Mouse (Mus musculus): ENCODE measurements at regions not wholly inside any gene's neighbourhood (a gene's known extent, or its start where the extent isn't known, plus 50 kb on each side); places are given as distances from the start of the nearest gene placed in this dataset.

GRCm38 (mm10) chr16:87102057-87102456 lies 251.9 kb upstream of the N6amt1 start:
- intact Hi-C loops (cut with DNase I) = no loop called here
- no peak for DNase-seq

DNA sequence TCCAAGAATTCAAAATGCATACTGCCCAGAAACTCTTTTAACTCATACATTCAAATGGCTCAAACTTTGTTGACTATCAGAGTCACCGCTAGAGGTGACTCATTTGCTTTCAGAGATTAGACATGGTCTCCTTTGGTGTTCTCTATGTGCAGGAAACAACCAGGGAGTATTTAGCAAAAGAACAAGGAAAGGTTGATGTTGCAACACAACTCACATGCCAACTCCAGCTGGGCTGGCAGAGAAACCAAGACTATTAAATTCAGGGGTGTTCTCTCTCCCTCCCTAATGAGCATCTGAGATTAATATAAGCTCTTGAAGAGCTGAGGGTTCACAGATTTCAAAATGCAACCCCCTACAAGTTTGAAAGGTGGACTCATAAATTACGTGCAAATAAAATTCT lies 262.0 kb upstream of the N6amt1 start:
- no peak for DNase-seq
- intact Hi-C loops (cut with DNase I) = no loop called here

DNA sequence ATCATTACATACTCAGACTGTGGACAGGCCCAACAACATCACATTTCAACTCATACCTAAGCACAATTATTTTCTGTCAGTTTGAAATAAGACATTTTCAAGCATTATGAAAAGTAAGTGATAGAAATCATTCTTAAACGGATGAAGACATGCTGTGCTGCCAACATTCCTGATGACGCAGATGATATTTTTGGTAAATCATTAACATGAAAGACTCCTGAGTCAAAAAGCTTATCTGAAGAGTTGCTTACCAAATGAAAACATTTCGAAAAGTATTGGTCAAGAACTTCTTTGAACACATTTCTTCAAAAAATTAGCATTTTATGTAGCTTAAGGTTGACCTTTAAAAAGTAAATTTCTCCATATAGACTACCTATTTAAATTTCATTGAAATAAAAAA lies 264.7 kb upstream of the N6amt1 start:
- DNase-seq = no peak
- intact Hi-C loops (cut with DNase I) = no loop called here

DNA sequence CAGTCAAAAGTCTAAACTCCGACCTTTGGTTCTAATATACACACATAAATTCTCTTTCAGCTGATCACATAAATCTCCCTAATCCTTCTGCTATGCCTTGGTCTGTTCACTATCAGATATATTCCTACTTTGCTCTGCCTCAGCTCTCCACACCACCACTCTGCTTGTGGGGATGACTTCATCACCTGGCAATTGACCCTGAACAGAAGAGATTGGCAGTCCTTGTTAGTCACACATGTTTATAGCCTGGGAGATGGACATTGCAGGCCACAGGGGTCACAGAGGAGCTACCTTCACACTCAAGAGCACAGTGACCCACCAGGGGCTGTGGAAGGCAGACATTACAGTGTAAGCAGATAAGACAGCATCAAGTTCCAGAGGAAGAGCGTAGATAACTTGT lies 270.5 kb upstream of the N6amt1 start:
- peak in 1 of 2 experiments; percentile 4 for DNase-seq
- intact Hi-C loops (cut with DNase I) = no loop called here

- DNase-seq = no peak
- intact Hi-C loops (cut with DNase I) = no loop called here
These were observed 276.6 kb upstream of the N6amt1 start for GRCm38 (mm10) chr16:87077385-87077784.

GRCm38 (mm10) chr16:87069294-87069693 lies 284.7 kb upstream of the N6amt1 start:
- intact Hi-C loops (cut with DNase I) = no loop called here
- DNase-seq = no peak

- DNase-seq = no peak
- intact Hi-C loops (cut with DNase I) = no loop called here
These were observed 286.0 kb upstream of the N6amt1 start for GRCm38 (mm10) chr16:87067981-87068380.

- intact Hi-C loops (cut with DNase I) = no loop called here
- DNase-seq = no peak
These were observed 286.5 kb upstream of the N6amt1 start for GRCm38 (mm10) chr16:87067523-87067922.

- intact Hi-C loops (cut with DNase I) = no loop called here
- DNase-seq = no peak
These were observed 293.5 kb upstream of the N6amt1 start for GRCm38 (mm10) chr16:87060473-87060872.

DNA sequence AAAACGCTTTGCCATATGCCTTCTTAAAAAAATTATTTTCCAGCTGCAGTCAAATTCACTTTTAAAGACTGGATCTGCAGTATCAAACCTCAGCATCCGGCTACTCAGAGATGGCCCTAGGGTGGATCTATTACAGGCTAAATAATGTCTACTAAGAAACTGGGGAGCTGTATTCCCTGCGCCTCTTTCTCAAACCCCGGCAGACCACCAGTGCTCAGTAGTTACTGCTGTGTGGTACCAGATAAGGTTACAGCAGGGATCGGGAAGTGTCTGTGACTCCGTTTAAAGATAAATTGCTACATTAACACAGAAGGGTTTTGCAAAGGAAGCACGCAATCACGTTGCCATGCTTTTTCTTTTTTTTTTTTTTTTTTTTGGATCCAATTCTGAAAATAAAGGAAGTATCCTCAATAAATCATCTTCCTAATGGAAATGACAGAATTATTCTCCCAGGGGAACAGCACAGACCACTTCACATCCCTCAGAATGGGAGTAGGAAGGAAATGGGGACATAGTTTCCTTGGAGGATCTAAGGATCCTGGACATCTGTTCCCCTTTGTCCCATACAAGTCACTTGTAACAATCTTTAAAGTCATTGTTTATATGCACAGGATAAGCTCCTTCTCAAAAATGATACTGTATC lies 304.1 kb upstream of the N6amt1 start:
- intact Hi-C loops (cut with DNase I) = loop anchor here (5.0 kb wide), 1 partner anchor 1243 kb away; no protein-coding TSS in a partner anchor
- DNase-seq = no peak

GRCm38 (mm10) chr16:87044773-87045561 lies 309.0 kb upstream of the N6amt1 start:
- intact Hi-C loops (cut with DNase I) = no loop called here
- no peak for DNase-seq

DNA sequence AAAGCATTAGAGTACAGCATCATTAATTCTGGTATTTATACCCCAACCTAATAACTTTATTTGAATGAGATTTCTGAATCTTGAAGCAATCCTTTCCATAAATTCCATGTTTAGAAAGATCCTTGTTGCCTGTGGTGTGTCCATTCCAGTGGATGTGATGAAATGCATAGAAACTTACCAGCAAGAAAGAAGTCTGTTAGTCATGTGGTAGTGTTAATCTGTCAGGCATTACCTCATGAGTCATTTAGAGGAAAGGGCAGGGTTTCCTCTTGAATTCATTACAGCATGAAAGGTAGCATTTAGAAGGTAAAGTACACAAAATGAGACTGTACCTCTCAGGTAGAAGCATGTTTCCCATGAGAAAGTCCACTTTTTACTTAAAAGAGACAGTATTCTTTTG lies 310.3 kb upstream of the N6amt1 start:
- intact Hi-C loops (cut with DNase I) = no loop called here
- DNase-seq = no peak

GRCm38 (mm10) chr16:87040366-87040765 lies 313.6 kb upstream of the N6amt1 start:
- intact Hi-C loops (cut with DNase I) = no loop called here
- no peak for DNase-seq

- no peak for DNase-seq
- intact Hi-C loops (cut with DNase I) = no loop called here
These were observed 314.1 kb upstream of the N6amt1 start for GRCm38 (mm10) chr16:87039861-87040260.

DNA sequence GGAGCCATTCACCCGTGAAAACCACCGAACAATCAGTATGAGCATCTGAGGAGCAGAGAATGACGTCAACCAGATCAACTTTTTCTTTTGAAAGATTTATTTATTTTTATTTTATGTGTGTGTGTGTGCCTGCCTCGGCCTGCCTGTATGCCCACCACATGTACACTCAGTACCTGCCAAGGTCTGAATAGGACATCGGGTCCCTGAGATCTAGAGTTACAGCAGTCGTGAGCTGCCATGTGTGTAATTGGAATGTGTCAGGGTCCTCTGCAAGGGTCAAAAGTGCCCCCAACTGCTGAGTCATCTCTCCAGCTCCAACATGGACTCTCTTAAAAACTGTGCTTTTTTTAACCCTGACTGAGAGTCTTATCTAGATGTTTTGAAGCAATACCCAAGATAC lies 316.9 kb upstream of the N6amt1 start:
- intact Hi-C loops (cut with DNase I) = no loop called here
- no peak for DNase-seq

GRCm38 (mm10) chr16:87031836-87032235 lies 322.1 kb upstream of the N6amt1 start:
- no peak for DNase-seq
- intact Hi-C loops (cut with DNase I) = no loop called here

DNA sequence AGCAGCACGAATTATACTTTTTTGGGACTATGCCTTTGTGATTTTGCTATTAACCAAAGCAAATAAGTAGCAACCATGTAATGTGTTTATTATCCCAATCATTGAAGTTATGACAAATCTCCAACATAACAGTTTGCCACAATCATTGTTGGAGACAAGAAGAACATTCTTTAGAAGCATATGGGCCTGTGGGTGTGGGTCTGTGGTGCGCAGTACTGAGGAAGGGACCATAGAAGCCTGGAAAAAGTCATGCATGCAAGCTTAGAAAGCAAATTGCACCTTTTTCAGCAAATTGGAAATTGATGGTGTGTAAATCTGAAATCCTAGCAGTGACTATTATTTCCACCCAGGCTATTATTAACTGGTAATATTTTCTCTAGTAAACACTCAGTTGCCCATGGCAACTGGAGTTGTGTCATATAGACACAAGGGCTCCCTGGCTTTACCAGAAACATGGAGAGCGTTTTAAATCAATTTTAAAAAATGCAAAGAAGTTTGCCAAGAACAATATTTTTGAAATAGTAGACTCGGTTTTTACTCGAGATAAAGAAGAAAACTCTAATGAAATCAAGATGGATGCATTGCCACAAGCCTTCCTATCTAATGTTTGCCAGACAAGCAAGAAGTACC lies 325.4 kb upstream of the N6amt1 start:
- intact Hi-C loops (cut with DNase I) = no loop called here
- DNase-seq = no peak

DNA sequence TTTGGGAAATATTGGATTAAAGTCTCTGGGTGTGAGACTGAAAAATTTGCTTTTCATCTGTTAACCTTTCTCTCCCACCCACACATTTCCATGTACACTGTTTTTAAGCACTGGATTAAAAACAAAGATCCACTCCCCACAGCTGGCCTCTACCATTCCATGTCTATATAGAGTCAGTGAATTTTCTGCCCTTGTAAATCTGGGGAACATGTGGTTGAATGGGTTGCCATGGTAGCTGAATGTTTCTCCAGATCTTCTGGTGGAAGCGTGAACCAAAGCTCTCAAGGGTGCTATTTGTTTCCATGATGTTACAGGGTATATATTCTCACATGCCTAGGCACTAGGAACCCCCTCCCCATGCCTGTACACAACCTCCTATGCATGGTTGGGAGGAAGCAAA lies 326.4 kb upstream of the N6amt1 start:
- no peak for DNase-seq
- intact Hi-C loops (cut with DNase I) = no loop called here

GRCm38 (mm10) chr16:87022041-87022440 lies 331.9 kb upstream of the N6amt1 start:
- no peak for DNase-seq
- intact Hi-C loops (cut with DNase I) = no loop called here

DNA sequence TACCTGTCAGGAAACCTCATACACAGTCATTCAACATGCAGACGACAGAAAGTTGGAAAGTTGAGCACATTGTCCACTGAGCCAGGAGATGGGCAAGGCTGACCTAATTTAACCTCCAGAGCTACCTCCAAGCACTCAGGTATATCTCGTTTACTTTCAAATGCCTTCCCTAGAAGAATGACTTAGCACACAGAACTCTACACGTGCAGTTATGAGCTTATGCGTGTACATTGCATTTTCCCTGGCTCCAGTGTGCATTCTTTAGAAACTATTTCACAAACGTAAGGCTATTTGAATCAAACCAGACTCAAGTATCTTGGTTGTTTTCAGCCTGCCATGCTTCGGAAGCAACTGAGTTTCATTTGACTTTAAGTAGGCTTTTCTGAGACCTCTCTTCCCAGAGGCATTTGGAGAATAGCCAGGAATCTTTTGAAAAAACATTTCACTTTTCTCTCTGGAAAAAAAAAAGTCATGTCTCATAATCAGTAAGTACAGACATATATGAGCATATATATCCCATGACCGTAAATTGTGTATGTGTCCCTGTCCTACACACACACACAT lies 336.8 kb upstream of the N6amt1 start:
- no peak for DNase-seq
- intact Hi-C loops (cut with DNase I) = no loop called here

- intact Hi-C loops (cut with DNase I) = no loop called here
- DNase-seq = no peak
These were observed 352.4 kb upstream of the N6amt1 start for GRCm38 (mm10) chr16:87001579-87001978.

GRCm38 (mm10) chr16:87001135-87001534 lies 352.9 kb upstream of the N6amt1 start:
- intact Hi-C loops (cut with DNase I) = no loop called here
- DNase-seq = no peak
